Mouse (Mus musculus) ES-E14 (cell line): ENCODE measurements at regions not wholly inside any gene's neighbourhood (a gene's known extent, or its start where the extent isn't known, plus 50 kb on each side); places are given as distances from the start of the nearest gene placed in this dataset.

Experiments used
- HCFC1 ChIP-seq: IDR thresholded peaks from 2 replicates; pipeline ENCODE4 v1.6.1; 2012; ENCODE audit warnings: low read length, inconsistent platforms, borderline replicate concordance; ENCODE audit not compliant: insufficient read depth
- ZC3H11A ChIP-seq: IDR thresholded peaks from 2 replicates; pipeline ENCODE4 v1.6.1; 2012; ENCODE audit warnings: low read depth, mild to moderate bottlenecking, inconsistent platforms, low read length, borderline replicate concordance
- ZNF384 ChIP-seq: IDR thresholded peaks from 2 replicates; pipeline ENCODE4 v1.6.1; 2012; ENCODE audit warnings: low read depth, low read length, inconsistent platforms

GRCm38 (mm10) chr17:84876037-84876436 is 80.5 kb upstream of the Ppm1b start:
- TF ChIP-seq HCFC1 = no peak
- TF ChIP-seq ZNF384 = no peak
- TF ChIP-seq ZC3H11A = no peak
